Mouse (Mus musculus): ENCODE results near the gene Agpat3.
"Not testable (repeated sequence)": the region's sequence is repeated elsewhere in the genome, so short reads cannot be mapped to it uniquely, and the experiment has no call there.

The Agpat3 gene

GRCm38 (mm10) chr10:78360290-78360711, 8.0 kb upstream of the Agpat3 start:
- DNase-seq: peak; percentile 34 to 40

GRCm38 (mm10) chr10:78358999-78359398, 6.7 kb upstream of the Agpat3 start:
- DNase-seq: not testable (repeated sequence)

GRCm38 (mm10) chr10:78358266-78358665, 6.0 kb upstream of the Agpat3 start:
- DNase-seq: no peak

- no peak for DNase-seq
Observed at GRCm38 (mm10) chr10:78357742-78358141, 5.5 kb upstream of the Agpat3 start.

GRCm38 (mm10) chr10:78355931-78356593, 3.8 kb upstream of the Agpat3 start:
- DNase-seq: peak; percentile 49 to 79

- no peak for DNase-seq
Observed at GRCm38 (mm10) chr10:78353196-78353595, 907 bp upstream of the Agpat3 start.

GRCm38 (mm10) chr10:78352666-78353030, 359 bp upstream of the Agpat3 start:
- DNase-seq: no peak

- DNase-seq: peak; percentile 69
Observed at GRCm38 (mm10) chr10:78351564-78351886, 764 bp downstream of the Agpat3 start.

GRCm38 (mm10) chr10:78350796-78351556, 1.3 kb downstream of the Agpat3 start:
- DNase-seq: peak in 1 of 2 experiments; percentile 55

GRCm38 (mm10) chr10:78349464-78350165, 2.7 kb downstream of the Agpat3 start:
- peak; percentile 69 to 89 for DNase-seq

- DNase-seq: no peak
Observed at GRCm38 (mm10) chr10:78348211-78348610, 4.1 kb downstream of the Agpat3 start.

- peak; percentile 72 to 78 for DNase-seq
Observed at GRCm38 (mm10) chr10:78347486-78347885, 4.8 kb downstream of the Agpat3 start.

GRCm38 (mm10) chr10:78345466-78345865, 6.8 kb downstream of the Agpat3 start:
- peak; percentile 46 to 64 for DNase-seq

- no peak for DNase-seq
Observed at GRCm38 (mm10) chr10:78342091-78342490, 10.2 kb downstream of the Agpat3 start.

GRCm38 (mm10) chr10:78338180-78338579, 14.1 kb downstream of the Agpat3 start:
- peak; percentile 55 to 57 for DNase-seq

- DNase-seq: peak; percentile 42 to 63
Observed at GRCm38 (mm10) chr10:78334923-78335561, 17.2 kb downstream of the Agpat3 start.

- no peak for DNase-seq
Observed at GRCm38 (mm10) chr10:78331577-78331976, 20.7 kb downstream of the Agpat3 start.

- no peak for DNase-seq
Observed at GRCm38 (mm10) chr10:78329305-78329704, 23.0 kb downstream of the Agpat3 start.

- DNase-seq: no peak
Observed at GRCm38 (mm10) chr10:78328011-78328575, 24.2 kb downstream of the Agpat3 start.

- DNase-seq: no peak
Observed at GRCm38 (mm10) chr10:78325916-78326647, 26.2 kb downstream of the Agpat3 start.

GRCm38 (mm10) chr10:78324556-78325164, 27.6 kb downstream of the Agpat3 start:
- peak; percentile 51 to 75 for DNase-seq

Data from kidney, postnatal 36 days (tissue).